Comparison of ENCODE assay signal across 26 mouse cellular contexts in the genomic region with DNA sequence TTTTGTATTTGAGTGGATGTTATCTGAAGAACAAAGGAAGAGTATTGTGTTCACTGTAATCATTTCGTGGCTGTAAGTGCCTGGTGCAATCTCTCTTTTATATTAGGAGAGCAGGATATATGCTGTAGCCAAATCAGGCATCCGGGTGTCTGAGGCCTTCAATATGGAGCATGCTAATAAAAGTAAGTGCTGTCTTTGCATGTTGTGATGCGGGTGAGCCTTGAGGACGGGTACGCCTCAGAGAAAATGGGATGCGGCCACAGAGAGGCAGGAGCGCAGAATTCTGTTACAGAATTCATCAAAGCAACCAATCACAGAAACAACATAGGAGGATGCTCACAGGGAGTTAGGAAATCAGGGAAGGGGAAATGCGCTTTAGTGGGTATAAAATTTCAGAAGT. TPM values are rescaled to one million over a fixed set of nuclear protein-coding genes. Genes with fewer than 3 reads are reported as not detected.
"Had no signal": no experiment of that assay in that cellular context is flagged by ENCODE, and none has a peak within 500 bp of the region (broad histone marks: within the 10 kb centered on the region; RNA-seq: fewer than 3 reads in every experiment).

No protein-coding gene starts in this region.

- H3K4me1 ChIP-seq: intestine, embryonic 15.5 days; limb, embryonic 12.5 days; liver, embryonic 13.5 days had no signal

- H3K4me3 ChIP-seq: gastrocnemius, adult 2 months; heart, adult 2 months; heart, embryonic 12.5 days; hindbrain, embryonic 10.5 days; hindbrain, embryonic 12.5 days; intestine, embryonic 15.5 days; layer of hippocampus, adult 2 months; left cerebral cortex, adult 2 months; limb, embryonic 10.5 days; limb, embryonic 12.5 days; liver, embryonic 13.5 days had no signal

- H3K9ac ChIP-seq: heart, embryonic 12.5 days; hindbrain, embryonic 12.5 days; hindbrain, embryonic 14.5 days; intestine, embryonic 15.5 days; limb, embryonic 12.5 days; liver, embryonic 13.5 days had no signal

- H3K36me3 ChIP-seq: heart, embryonic 12.5 days; hindbrain, embryonic 12.5 days; liver, embryonic 13.5 days had no signal

- H3K4me2 ChIP-seq: heart, embryonic 12.5 days; hindbrain, embryonic 12.5 days; hindbrain, embryonic 14.5 days; intestine, embryonic 15.5 days; limb, embryonic 12.5 days; liver, embryonic 11.5 days; liver, embryonic 13.5 days had no signal

- ATAC-seq: hindbrain, embryonic 16.5 days; inflammation-experienced regulatory T-cells, adult 6 months; intestine, embryonic 15.5 days; intestine, postnatal 0 days had no signal

- H3K27ac ChIP-seq: gastrocnemius, adult 2 months; heart, adult 2 months; hindbrain, embryonic 10.5 days; hindbrain, embryonic 12.5 days; hindbrain, embryonic 14.5 days; intestine, embryonic 15.5 days; layer of hippocampus, adult 2 months; left cerebral cortex, adult 2 months; limb, embryonic 10.5 days; limb, embryonic 12.5 days; liver, embryonic 13.5 days had no signal

- DNase-seq: gastrocnemius, adult 2 months; gastrocnemius, postnatal 10 days; gastrocnemius, postnatal 25 days; heart, adult 2 months; heart, postnatal 10 days; heart, postnatal 36 days; kidney, adult 18-20 months; kidney, adult 8-10 months; kidney, postnatal 10 days; kidney, postnatal 25 days; kidney, postnatal 4 days; liver; liver, embryonic 13.5 days had no signal

- H3K9me3 ChIP-seq: heart, embryonic 12.5 days; hindbrain, embryonic 10.5 days; hindbrain, embryonic 12.5 days; intestine, embryonic 15.5 days; limb, embryonic 10.5 days; limb, embryonic 12.5 days; liver, embryonic 13.5 days had no signal

- H3K27me3 ChIP-seq: hindbrain, embryonic 12.5 days; intestine, embryonic 15.5 days; limb, embryonic 12.5 days; liver, embryonic 13.5 days had no signal

RNA-seq across cellular contexts. Expression of gene Plekhh2, which starts 58.1 kb away (rescaled TPM):
- polyA plus RNA-seq: inflammation-experienced regulatory T-cells, adult 6 months had no signal
